Mouse (Mus musculus): ENCODE measurements around the gene Egln1. TPM values are rescaled to one million over a fixed set of nuclear protein-coding genes. Genes with fewer than 3 reads are reported as not detected.

Gene Egln1
- polyA plus RNA-seq (2015; fragmentation: Nextera tagmentation; extraction: Ambion mirVana) = 3.5 and 4.5 TPM in 2 replicates

DNA sequence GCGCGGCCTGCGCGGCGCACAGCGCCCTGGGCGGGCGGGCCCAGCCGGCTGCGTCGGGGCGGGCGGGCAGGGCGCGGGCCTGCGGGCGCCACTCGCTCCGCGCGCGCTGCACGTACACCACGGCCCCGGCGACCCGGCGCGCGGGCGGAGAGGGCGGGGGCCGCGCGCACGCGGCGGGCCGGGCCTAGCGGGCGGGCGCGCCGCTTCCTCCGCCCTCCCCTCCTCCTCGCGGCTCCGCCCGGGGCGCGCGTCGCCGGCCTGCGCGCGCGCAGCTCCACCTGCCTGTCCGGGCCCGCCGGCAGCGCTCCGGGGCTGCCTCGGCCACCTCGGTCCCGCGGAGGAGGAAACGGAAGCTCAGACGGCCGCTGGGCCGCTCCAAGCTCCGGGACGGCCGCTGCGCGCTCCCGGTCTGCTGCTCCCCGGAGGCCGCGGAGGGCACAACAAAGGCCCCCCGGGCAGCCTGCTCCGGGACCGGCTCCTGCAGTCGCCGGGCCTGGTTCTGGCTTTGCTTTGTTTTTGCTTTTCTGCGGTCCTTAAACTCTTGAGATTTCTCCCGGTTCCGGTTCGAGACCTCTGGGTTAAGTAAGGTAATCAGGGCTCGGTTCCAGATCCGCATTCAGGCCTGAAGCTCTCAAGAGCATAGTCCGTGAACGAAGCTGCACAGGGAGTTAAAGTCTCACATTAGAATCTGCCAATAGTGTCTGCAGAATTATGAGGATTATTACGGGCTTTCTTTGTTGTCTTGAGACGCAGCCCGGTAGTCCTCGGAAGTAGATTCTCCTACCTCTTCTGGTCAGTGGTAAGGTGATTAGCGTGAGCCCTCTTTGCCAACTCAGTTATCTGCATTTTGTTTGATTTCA is at the start of gene Egln1:
Egln1 (minus strand) TSS at position 116 of the 860 bp plus-strand sequence.
- H3K4me1 ChIP-seq (replicated peaks) = peaks cover 53% of the 10 kb centered on the region
- H3K9ac ChIP-seq = peak within 1 kb of the TSS; percentile 84
- H3K4me2 ChIP-seq = peak within 1 kb of the TSS; percentile 89
- H3K27ac ChIP-seq (replicated peaks) = peak within 1 kb of the TSS; percentile 90
- H3K9me3 ChIP-seq (replicated peaks) = no peaks in the 10 kb centered on the region
- no peaks in the 10 kb centered on the region; the same call in 1 of the 2 replicates for H3K36me3 ChIP-seq (replicated peaks)
- peak within 1 kb of the TSS; percentile 71 for H3K4me3 ChIP-seq (replicated peaks)
- peak; percentile 93 for ATAC-seq (ENCODE audit: insufficient read depth)
- H3K27me3 ChIP-seq = peaks cover 15% of the 10 kb centered on the region
- WGBS (ENCODE audit: insufficient replicate concordance) = under 1% methylated on average over 65 of the region's 98 CpGs

GRCm38 (mm10) chr8:124995776-124996175 is 46.7 kb upstream of the Egln1 start:
- Histone ChIP-seq H3K36me3 (replicated peaks) (no peaks in the 10 kb centered on the region), H3K4me1 (replicated peaks) (no peaks in the 10 kb centered on the region), H3K4me2 (no peak overlapping the region), H3K9me3 (replicated peaks) (no peaks in the 10 kb centered on the region), H3K27me3 (peaks cover 9% of the 10 kb centered on the region), H3K27ac (replicated peaks) (no peak overlapping the region), H3K4me3 (replicated peaks) (no peak overlapping the region), H3K9ac (no peak overlapping the region)
- WGBS (ENCODE audit: insufficient replicate concordance) = 53% methylated on average over 2 of the region's 2 CpGs
- ATAC-seq (ENCODE audit: insufficient read depth) = no peak

DNA sequence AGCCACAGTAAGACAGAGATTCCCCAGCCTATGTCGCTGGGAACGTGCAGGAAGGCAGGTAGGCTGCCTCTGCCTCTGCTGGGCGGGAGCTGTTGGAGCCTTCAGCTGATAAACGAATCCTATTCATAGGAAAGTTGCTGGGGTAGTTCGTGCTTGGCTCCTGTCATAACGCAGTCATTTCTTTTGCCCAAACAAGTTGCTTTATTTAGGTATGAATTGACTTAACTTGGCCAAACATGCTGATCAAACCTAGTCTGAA is 42.5 kb upstream of the Egln1 start:
- H3K4me1 ChIP-seq (replicated peaks) = no peaks in the 10 kb centered on the region
- H3K27ac ChIP-seq (replicated peaks) = no peak overlapping the region
- 19% methylated on average over 6 of the region's 6 CpGs for WGBS (ENCODE audit: insufficient replicate concordance)
- no peaks in the 10 kb centered on the region for H3K36me3 ChIP-seq (replicated peaks)
- no peak overlapping the region for H3K4me3 ChIP-seq (replicated peaks)
- no peaks in the 10 kb centered on the region for H3K9me3 ChIP-seq (replicated peaks)
- H3K27me3 ChIP-seq = peaks cover 19% of the 10 kb centered on the region
- ATAC-seq (ENCODE audit: insufficient read depth) = no peak
- H3K9ac ChIP-seq = no peak overlapping the region
- no peak overlapping the region for H3K4me2 ChIP-seq

DNA sequence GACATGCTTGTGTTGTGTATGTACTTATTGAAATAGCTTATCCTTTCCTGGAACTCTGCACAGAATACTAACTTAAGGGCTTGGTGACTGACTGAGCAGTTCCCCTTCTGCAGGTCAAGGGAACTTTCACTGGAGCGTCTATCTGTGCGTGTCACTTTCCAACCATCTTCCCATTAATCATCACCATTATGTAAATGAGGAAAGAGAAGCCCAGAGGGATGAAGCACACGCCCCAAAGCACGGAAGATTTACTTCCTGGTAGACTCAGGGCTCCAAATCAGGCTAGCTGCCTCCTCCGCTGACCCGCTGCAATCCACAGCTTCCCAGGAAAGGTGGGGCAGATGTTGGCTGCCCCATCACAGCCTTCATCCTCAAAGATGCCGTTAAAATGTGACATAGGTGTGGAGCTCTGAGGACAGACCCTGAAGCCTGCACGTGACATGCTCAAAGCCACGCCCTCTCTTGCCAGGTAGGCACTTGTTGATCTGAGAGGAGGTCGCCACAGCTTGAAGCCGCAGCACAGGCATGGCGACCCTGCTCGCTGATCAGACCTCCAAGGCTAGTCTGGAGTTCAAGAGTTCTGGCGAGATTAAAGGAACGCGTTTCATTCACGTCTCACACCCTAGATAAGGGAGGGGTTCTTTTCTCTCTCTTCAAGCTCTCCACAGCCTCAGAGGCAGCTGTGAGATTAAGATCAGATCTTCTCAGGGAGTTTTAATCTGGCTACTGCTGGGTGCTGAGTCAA is 42.0 kb upstream of the Egln1 start:
- H3K27ac ChIP-seq (replicated peaks) = no peak overlapping the region
- peaks cover 19% of the 10 kb centered on the region for H3K27me3 ChIP-seq
- 10% methylated on average over 17 of the region's 17 CpGs for WGBS (ENCODE audit: insufficient replicate concordance)
- no peaks in the 10 kb centered on the region for H3K9me3 ChIP-seq (replicated peaks)
- no peak overlapping the region for H3K4me3 ChIP-seq (replicated peaks)
- no peak for ATAC-seq (ENCODE audit: insufficient read depth)
- H3K4me1 ChIP-seq (replicated peaks) = no peaks in the 10 kb centered on the region
- H3K36me3 ChIP-seq (replicated peaks) = no peaks in the 10 kb centered on the region
- H3K4me2 ChIP-seq = 0 out of 2 replicates have a peak overlapping the region, but pooled peaks have one; percentile 15
- no peak overlapping the region for H3K9ac ChIP-seq

GRCm38 (mm10) chr8:124980828-124981227 is 31.7 kb upstream of the Egln1 start:
- peaks cover 6% of the 10 kb centered on the region; the same call in 1 of the 2 replicates for H3K27me3 ChIP-seq
- H3K9me3 ChIP-seq (replicated peaks) = no peaks in the 10 kb centered on the region
- H3K9ac ChIP-seq = no peak overlapping the region
- WGBS (ENCODE audit: insufficient replicate concordance) = 67% methylated on average over 8 of the region's 8 CpGs
- H3K4me1 ChIP-seq (replicated peaks) = no peaks in the 10 kb centered on the region
- H3K27ac ChIP-seq (replicated peaks) = no peak overlapping the region
- H3K4me3 ChIP-seq (replicated peaks) = no peak overlapping the region
- no peak for ATAC-seq (ENCODE audit: insufficient read depth)
- H3K4me2 ChIP-seq = no peak overlapping the region
- no peaks in the 10 kb centered on the region for H3K36me3 ChIP-seq (replicated peaks)

DNA sequence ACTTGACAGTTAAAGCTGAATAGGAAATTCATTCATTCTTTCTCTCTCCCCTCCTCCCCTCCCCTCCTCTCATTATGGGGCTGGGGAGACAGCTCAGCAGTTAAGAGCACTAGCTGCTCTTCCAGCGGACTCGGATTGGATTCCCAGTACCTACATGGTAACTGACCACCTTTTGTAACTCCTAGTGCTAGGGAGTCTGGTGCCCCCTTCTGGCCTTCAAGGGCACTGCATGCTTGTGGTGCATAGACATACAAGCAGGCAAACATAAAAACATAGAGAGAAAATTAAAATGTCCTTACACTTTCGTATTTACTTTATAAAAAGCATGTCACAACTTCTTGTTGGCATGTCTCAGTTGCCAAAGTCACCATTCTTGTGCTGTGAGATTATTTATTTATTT is 30.9 kb upstream of the Egln1 start:
- Histone ChIP-seq H3K27me3 (0 out of 2 replicates have a peak, but pooled peaks cover under 1% of the 10 kb centered on the region), H3K4me3 (replicated peaks) (no peak overlapping the region), H3K9ac (no peak overlapping the region), H3K36me3 (replicated peaks) (no peaks in the 10 kb centered on the region), H3K27ac (replicated peaks) (no peak overlapping the region), H3K4me1 (replicated peaks) (no peaks in the 10 kb centered on the region), H3K9me3 (replicated peaks) (no peaks in the 10 kb centered on the region), H3K4me2 (no peak overlapping the region)
- ATAC-seq (ENCODE audit: insufficient read depth) = no peak
- WGBS (ENCODE audit: insufficient replicate concordance) = 66% methylated on average over 3 of the region's 3 CpGs

GRCm38 (mm10) chr8:124978026-124978425 is 28.9 kb upstream of the Egln1 start:
- no peak overlapping the region for H3K4me2 ChIP-seq
- no peak overlapping the region for H3K27ac ChIP-seq (replicated peaks)

GRCm38 (mm10) chr8:124976211-124976610 is 27.1 kb upstream of the Egln1 start:
- WGBS (ENCODE audit: insufficient replicate concordance) = 69% methylated on average over 6 of the region's 6 CpGs
- H3K27ac ChIP-seq (replicated peaks) = no peak overlapping the region
- H3K36me3 ChIP-seq (replicated peaks) = no peaks in the 10 kb centered on the region
- ATAC-seq (ENCODE audit: insufficient read depth) = no peak
- no peak overlapping the region for H3K9ac ChIP-seq
- H3K4me1 ChIP-seq (replicated peaks) = 0 out of 2 replicates have a peak, but pooled peaks cover 6% of the 10 kb centered on the region
- no peaks in the 10 kb centered on the region for H3K9me3 ChIP-seq (replicated peaks)
- no peak overlapping the region for H3K4me3 ChIP-seq (replicated peaks)
- H3K27me3 ChIP-seq = no peaks in the 10 kb centered on the region
- H3K4me2 ChIP-seq = no peak overlapping the region

More at GRCm38 (mm10) chr8:124978026-124978425, 28.9 kb upstream of the Egln1 start:
- Histone ChIP-seq H3K9ac (no peak overlapping the region), H3K9me3 (replicated peaks) (no peaks in the 10 kb centered on the region), H3K4me1 (replicated peaks) (0 out of 2 replicates have a peak, but pooled peaks cover 6% of the 10 kb centered on the region), H3K36me3 (replicated peaks) (no peaks in the 10 kb centered on the region), H3K27me3 (no peaks in the 10 kb centered on the region), H3K4me3 (replicated peaks) (no peak overlapping the region)
- ATAC-seq (ENCODE audit: insufficient read depth) = no peak
- WGBS (ENCODE audit: insufficient replicate concordance) = 63% methylated on average over 7 of the region's 7 CpGs

- H3K36me3 ChIP-seq (replicated peaks) = no peaks in the 10 kb centered on the region
- no peak overlapping the region for H3K27ac ChIP-seq (replicated peaks)
- 28% methylated on average over 4 of the region's 4 CpGs for WGBS (ENCODE audit: insufficient replicate concordance)
- no peak overlapping the region for H3K4me2 ChIP-seq
- no peak for ATAC-seq (ENCODE audit: insufficient read depth)
- no peaks in the 10 kb centered on the region for H3K27me3 ChIP-seq
- H3K9ac ChIP-seq = no peak overlapping the region
- H3K4me1 ChIP-seq (replicated peaks) = 0 out of 2 replicates have a peak, but pooled peaks cover 6% of the 10 kb centered on the region
- no peak overlapping the region for H3K4me3 ChIP-seq (replicated peaks)
- H3K9me3 ChIP-seq (replicated peaks) = no peaks in the 10 kb centered on the region
These were observed 25.1 kb upstream of the Egln1 start for GRCm38 (mm10) chr8:124974254-124974653.

GRCm38 (mm10) chr8:124973221-124973620 is 24.1 kb upstream of the Egln1 start:
- no peaks in the 10 kb centered on the region for H3K9me3 ChIP-seq (replicated peaks)
- no peak for ATAC-seq (ENCODE audit: insufficient read depth)
- no peak overlapping the region for H3K4me3 ChIP-seq (replicated peaks)
- H3K4me1 ChIP-seq (replicated peaks) = 0 out of 2 replicates have a peak, but pooled peaks cover 6% of the 10 kb centered on the region
- WGBS (ENCODE audit: insufficient replicate concordance) = 61% methylated on average over 8 of the region's 8 CpGs
- H3K27me3 ChIP-seq = no peaks in the 10 kb centered on the region
- no peak overlapping the region for H3K4me2 ChIP-seq
- no peak overlapping the region for H3K27ac ChIP-seq (replicated peaks)
- H3K36me3 ChIP-seq (replicated peaks) = no peaks in the 10 kb centered on the region
- H3K9ac ChIP-seq = no peak overlapping the region

DNA sequence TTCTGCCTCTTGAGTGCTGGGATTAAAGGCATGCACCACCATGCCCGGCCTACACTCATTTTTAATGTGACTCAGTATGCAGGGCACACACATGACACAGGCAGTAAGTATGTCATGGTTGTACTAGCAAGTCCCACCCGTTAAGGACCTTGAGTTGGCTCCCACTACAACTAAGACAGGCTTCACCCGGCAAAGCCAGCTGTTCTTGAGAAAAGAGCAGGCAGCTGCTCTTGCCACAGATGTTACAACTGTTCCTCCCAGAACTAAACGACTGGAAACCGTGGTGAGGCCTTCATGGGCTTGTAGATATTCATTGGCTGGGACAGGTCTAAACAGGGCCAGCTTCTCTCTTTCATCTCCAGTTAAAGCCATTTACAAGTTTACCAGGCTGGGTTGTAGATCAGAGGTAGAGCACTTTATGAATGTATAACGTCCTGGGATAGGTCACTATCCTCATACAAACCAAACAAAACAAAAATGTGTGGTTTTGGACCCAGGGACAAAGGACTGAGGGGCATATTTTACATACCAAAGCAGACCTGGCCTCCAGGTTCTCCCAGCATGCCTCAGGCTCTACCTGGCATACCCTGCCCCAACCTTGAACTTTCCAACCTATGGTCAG is 21.3 kb upstream of the Egln1 start:
- WGBS (ENCODE audit: insufficient replicate concordance) = 54% methylated on average over 6 of the region's 6 CpGs
- 0 out of 2 replicates have a peak, but pooled peaks cover 6% of the 10 kb centered on the region for H3K4me1 ChIP-seq (replicated peaks)
- no peak overlapping the region for H3K4me2 ChIP-seq
- no peak overlapping the region for H3K4me3 ChIP-seq (replicated peaks)
- H3K27ac ChIP-seq (replicated peaks) = no peak overlapping the region
- no peaks in the 10 kb centered on the region for H3K36me3 ChIP-seq (replicated peaks)
- no peak for ATAC-seq (ENCODE audit: insufficient read depth)
- no peaks in the 10 kb centered on the region for H3K27me3 ChIP-seq
- no peak overlapping the region for H3K9ac ChIP-seq
- H3K9me3 ChIP-seq (replicated peaks) = no peaks in the 10 kb centered on the region
